Mouse (Mus musculus): ENCODE measurements around the gene Stac3. TPM values are rescaled to one million over a fixed set of nuclear protein-coding genes. Genes with fewer than 3 reads are reported as not detected.

Stac3 gene
- polyA plus RNA-seq, 1 experiment from 2014 or later = 22.7 TPM

DNA sequence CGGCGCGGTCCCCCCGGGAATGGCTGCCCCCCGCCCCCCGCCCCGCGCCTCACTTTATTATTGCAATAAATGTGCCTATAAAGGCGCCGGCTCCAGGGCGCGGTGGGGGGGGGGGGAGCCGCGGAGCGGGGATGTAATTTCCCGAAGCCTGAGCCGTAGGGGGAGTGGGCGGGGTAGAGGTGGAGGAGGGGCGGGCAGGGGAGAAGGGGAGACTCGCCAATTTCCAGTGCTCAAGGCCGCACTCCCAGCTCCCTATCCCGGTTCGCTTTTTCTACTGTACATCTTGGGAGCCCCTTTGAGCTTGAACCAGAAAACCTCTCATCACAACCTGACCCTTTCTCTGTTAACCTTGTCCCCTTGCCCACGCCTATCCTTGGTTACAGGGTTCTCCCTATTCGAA is 29.5 kb downstream of the Stac3 start:
- Histone ChIP-seq H3K27me3 (peaks cover 99% of the 10 kb centered on the region), H3K4me3 (replicated peaks) (no peak overlapping the region), H3K36me3 (no peaks in the 10 kb centered on the region), H3K9me3 (replicated peaks) (no peaks in the 10 kb centered on the region), H3K9ac (no peak overlapping the region), H3K4me1 (peaks cover 68% of the 10 kb centered on the region), H3K27ac (replicated peaks) (no peak overlapping the region), H3K4me2 (replicated peaks) (peak overlapping the region; percentile 29; the same call in 1 of the 2 replicates)
- under 1% methylated on average over 21 of the region's 25 CpGs for WGBS
- ATAC-seq (ENCODE audit: insufficient number of reproducible peaks, low FRiP score, low TSS enrichment, low read depth) = no peak

DNA sequence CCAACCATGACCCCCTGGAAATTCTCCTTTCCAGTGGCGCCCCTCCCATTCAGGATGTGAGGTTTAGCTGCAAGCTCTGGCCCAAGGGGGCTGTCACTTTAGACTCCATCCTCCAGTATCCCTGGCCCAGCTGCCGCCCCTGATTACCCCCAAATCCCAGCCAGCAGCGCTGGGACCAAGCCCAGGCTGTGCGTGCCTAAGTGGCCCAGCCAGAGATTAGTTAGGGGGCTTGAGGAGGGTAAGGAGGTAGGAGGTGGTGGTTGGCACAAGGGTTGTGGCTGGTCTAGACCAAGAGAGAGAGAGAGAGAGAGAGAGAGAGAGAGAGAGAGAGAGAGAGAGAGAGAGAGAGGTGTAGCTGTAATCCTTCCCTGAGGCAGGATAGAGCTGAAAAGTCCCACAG is 30.1 kb downstream of the Stac3 start:
- Histone ChIP-seq H3K27me3 (peaks cover 99% of the 10 kb centered on the region), H3K4me3 (replicated peaks) (no peak overlapping the region), H3K9me3 (replicated peaks) (no peaks in the 10 kb centered on the region), H3K4me1 (peaks cover 62% of the 10 kb centered on the region), H3K4me2 (replicated peaks) (no peak overlapping the region; the same call in 1 of the 2 replicates), H3K27ac (replicated peaks) (no peak overlapping the region), H3K9ac (no peak overlapping the region), H3K36me3 (no peaks in the 10 kb centered on the region)
- ATAC-seq (ENCODE audit: insufficient number of reproducible peaks, low FRiP score, low TSS enrichment, low read depth) = no peak
- 7% methylated on average over 4 of the region's 4 CpGs for WGBS

DNA sequence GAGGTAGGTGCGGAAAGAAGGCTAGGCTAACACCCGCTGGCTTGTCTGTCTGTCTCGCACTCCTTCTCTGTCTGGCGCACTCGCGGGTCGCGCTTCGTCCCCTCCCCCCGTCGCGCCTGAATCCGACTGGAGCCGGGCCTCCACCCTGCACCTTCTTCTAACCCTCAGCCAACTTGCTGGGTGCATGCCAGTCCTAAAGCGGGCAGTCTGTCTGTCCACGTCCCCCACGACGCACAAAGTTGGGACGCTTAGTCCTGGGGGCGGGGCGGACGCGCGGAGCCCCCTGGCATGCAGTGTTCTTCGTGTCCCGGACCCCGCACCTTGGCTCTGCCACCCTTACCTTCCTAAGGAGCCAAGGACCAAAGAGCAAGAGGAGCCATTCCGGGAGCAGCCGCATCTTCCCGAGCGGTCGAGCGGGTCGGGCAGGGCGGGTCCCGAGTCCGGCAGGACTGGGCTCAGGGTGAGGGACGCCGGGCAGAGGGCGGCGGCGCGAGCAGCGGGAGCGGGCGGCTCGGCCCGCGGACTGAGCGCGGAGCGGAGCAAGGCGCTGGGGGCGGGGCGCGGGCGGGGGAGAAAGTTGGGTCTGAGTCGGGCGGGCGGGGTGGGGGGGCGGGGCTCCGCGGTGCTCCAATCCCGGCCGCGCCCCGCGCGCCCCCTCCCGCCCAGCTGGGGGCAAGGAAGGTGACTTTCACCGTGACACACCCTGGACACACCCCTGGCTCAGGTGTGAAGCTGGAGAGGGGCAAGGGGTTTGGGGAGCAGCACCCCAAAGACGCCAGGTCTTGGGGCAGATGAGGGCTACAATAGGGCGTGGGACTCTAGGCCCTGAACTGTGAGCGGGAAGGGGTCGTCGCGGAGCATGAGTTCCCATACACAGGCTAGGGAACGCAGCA is 32.8 kb downstream of the Stac3 start, which contains the start of gene Nxph4:
TSS of gene Nxph4 (minus strand) at position 524 of the 893 bp plus-strand sequence.
- WGBS = under 1% methylated on average over 75 of the region's 78 CpGs
- ATAC-seq (ENCODE audit: insufficient number of reproducible peaks, low FRiP score, low TSS enrichment, low read depth) = no peak
- Histone ChIP-seq H3K4me2 (replicated peaks) (peak within 1 kb of the TSS; percentile 97), H3K9me3 (replicated peaks) (no peaks in the 10 kb centered on the region), H3K4me1 (peaks cover 44% of the 10 kb centered on the region), H3K36me3 (peaks cover 12% of the 10 kb centered on the region), H3K4me3 (replicated peaks) (peak within 1 kb of the TSS; percentile 50), H3K27ac (replicated peaks) (no peak within 1 kb of the TSS), H3K9ac (peak within 1 kb of the TSS; percentile 40), H3K27me3 (peaks cover 77% of the 10 kb centered on the region)

DNA sequence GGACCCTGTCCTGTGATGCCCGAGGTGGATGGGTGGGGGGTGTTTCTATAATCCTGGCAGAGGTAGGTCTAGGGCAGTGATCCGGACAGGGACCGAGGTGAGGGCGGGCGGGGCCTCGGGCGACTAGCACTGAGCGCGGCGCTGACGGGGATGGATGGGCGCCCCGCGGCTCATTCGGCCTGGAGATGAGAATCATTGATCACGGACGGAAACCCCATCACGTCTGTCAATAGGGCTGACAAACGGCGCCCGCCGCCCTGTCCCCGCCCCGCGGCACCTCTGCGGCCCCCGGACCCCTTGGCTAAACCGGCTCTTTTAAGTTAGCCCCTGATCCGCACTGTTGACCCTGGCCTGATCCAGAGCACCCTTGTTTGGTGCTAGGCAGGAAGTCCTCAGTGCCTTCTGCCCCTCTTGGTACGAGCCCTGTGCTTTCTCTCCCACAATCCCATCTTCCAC is 33.5 kb downstream of the Stac3 start:
- Histone ChIP-seq H3K27ac (replicated peaks) (no peak overlapping the region), H3K4me1 (peaks cover 41% of the 10 kb centered on the region), H3K4me2 (replicated peaks) (peak overlapping the region; percentile 97), H3K9ac (no peak overlapping the region), H3K27me3 (peaks cover 70% of the 10 kb centered on the region), H3K4me3 (replicated peaks) (peak overlapping the region; percentile 50), H3K36me3 (peaks cover 19% of the 10 kb centered on the region), H3K9me3 (replicated peaks) (no peaks in the 10 kb centered on the region)
- WGBS = under 1% methylated on average over 30 of the region's 30 CpGs
- ATAC-seq (ENCODE audit: insufficient number of reproducible peaks, low FRiP score, low TSS enrichment, low read depth) = no peak

DNA sequence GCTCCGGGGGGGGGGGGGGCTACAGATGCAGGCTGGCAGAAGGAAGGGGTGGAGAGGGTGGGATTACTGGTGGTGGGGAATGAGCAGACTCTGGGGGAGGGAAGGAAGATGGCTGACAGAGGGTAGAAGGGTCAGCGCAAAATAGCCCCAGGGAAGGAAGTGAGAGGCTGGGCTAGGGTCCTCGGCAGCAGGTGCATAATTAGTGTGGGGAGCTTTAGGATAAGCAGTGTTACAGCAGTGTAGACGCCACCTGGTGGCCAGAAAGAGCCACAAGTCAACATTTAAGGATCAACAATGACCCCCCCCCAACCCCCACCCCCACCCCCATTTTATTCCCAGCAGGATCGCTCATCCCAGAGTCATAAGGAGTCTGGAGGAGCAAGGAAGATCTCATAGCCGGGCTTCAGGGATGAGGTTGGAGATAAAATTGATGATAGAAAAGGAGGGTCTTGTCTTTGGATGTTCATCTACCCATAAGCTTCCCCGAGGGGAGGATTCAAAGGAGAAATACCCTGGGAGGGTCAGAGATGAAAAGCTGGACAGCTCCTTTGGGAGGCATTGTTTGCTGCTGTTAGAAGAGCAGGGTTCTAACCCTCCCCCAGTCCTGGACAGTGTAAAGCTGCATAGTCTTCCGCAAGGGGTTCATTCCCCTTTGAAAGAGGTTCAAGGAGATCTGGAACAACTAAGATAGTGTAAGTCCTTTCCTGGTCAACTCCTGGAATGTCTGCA is 35.3 kb downstream of the Stac3 start:
- peaks cover 35% of the 10 kb centered on the region for H3K36me3 ChIP-seq
- no peak overlapping the region for H3K27ac ChIP-seq (replicated peaks)
- ATAC-seq (ENCODE audit: insufficient number of reproducible peaks, low FRiP score, low TSS enrichment, low read depth) = no peak
- H3K9me3 ChIP-seq (replicated peaks) = no peaks in the 10 kb centered on the region
- 7% methylated on average over 8 of the region's 8 CpGs for WGBS
- H3K4me1 ChIP-seq = peaks cover 30% of the 10 kb centered on the region
- no peak overlapping the region for H3K4me3 ChIP-seq (replicated peaks)
- H3K9ac ChIP-seq = no peak overlapping the region
- no peak overlapping the region for H3K4me2 ChIP-seq (replicated peaks)
- peaks cover 52% of the 10 kb centered on the region for H3K27me3 ChIP-seq

DNA sequence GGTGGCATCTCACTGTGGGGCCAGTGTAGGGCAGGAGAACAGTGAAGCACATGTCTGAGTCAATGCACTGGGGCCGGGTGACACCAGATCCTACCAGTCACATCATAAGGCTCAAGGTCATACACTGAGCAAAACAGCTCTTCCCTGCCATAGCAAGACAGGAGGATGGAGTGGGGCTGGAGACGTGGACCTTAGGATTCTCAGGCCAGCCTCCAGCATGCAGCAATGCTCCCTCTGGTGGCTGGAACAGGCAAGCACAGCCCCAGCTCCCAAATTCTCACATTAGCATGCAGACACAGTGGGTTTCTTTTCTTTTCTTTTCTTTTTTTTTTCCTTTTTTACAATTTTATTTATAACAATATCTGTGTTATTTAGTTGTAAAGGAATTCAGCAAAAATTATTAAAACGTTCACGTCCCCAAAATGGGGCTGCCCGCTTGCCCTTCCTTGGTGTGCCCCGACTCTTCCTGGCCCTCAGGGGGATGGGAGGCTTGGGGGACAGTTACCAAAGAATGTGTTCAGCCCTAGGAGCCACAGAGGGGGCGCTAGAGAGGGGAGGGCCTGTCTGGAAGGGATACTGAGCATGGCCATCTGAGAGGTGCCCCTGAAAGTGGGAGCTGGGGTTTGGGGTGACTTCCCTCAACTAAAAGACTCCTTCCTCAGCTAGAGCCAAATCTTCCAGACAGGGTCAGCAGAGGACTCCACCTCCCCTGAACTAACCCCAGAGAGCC is 36.5 kb downstream of the Stac3 start:
- 0 out of 2 replicates have a peak, but pooled peaks have one; percentile 13 for ATAC-seq (ENCODE audit: insufficient number of reproducible peaks, low FRiP score, low TSS enrichment, low read depth)
- Histone ChIP-seq H3K36me3 (peaks cover 48% of the 10 kb centered on the region), H3K9me3 (replicated peaks) (no peaks in the 10 kb centered on the region), H3K9ac (no peak overlapping the region), H3K27ac (replicated peaks) (no peak overlapping the region), H3K27me3 (peaks cover 40% of the 10 kb centered on the region), H3K4me2 (replicated peaks) (no peak overlapping the region), H3K4me3 (replicated peaks) (no peak overlapping the region), H3K4me1 (peaks cover 21% of the 10 kb centered on the region)
- WGBS = 23% methylated on average over 7 of the region's 7 CpGs

DNA sequence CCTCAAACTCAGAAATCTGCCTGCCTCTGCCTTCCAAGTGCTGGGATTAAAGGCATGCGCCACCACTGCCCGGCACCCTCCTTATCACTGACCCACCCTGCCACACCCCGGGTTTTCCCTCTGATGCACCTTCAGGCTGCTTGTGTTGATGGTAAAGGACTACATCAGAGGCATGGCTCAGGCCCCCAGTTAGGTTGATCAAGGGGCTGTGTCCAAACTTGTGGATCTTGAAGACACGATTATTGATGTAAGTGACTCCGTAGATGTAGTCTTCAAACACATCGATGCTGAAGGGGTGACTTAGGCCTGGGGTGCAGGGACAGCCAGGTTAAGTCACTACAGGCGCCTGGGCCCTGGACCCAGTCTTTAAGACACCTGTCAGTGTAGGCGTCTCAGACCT is 40.0 kb downstream of the Stac3 start:
- H3K36me3 ChIP-seq = peaks cover 83% of the 10 kb centered on the region
- H3K4me3 ChIP-seq (replicated peaks) = no peak overlapping the region
- peaks cover 6% of the 10 kb centered on the region for H3K27me3 ChIP-seq
- no peaks in the 10 kb centered on the region for H3K4me1 ChIP-seq
- H3K9me3 ChIP-seq (replicated peaks) = no peaks in the 10 kb centered on the region
- no peak overlapping the region for H3K9ac ChIP-seq
- H3K27ac ChIP-seq (replicated peaks) = no peak overlapping the region
- no peak overlapping the region for H3K4me2 ChIP-seq (replicated peaks)
- WGBS = 94% methylated on average over 8 of the region's 8 CpGs
- ATAC-seq (ENCODE audit: insufficient number of reproducible peaks, low FRiP score, low TSS enrichment, low read depth) = no peak

DNA sequence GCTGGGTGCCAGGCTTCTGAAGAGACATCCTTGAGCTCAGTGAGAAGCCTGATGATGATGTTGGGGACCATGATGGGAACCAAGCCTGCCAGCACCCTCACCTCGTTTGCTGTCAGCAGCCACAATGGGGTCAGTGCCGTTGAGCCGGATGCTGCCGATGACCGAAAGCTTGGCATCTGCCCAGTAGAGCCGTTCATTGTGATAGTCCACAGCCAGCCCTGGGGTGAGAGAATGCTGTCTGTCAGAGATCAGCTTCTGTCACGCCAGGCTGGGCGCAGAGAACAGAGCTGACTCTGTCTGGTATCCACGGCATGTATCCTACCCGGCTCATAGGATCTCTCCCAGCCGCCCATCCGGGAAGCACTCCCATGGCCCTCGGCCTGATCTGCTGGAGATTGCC is 40.6 kb downstream of the Stac3 start:
- WGBS = 78% methylated on average over 13 of the region's 13 CpGs
- no peak overlapping the region for H3K4me2 ChIP-seq (replicated peaks)
- ATAC-seq (ENCODE audit: insufficient number of reproducible peaks, low FRiP score, low TSS enrichment, low read depth) = no peak
- H3K4me1 ChIP-seq = no peaks in the 10 kb centered on the region
- H3K9me3 ChIP-seq (replicated peaks) = no peaks in the 10 kb centered on the region
- peaks cover 89% of the 10 kb centered on the region for H3K36me3 ChIP-seq
- H3K27ac ChIP-seq (replicated peaks) = no peak overlapping the region
- H3K9ac ChIP-seq = no peak overlapping the region
- no peak overlapping the region for H3K4me3 ChIP-seq (replicated peaks)
- no peaks in the 10 kb centered on the region; the same call in 1 of the 2 replicates for H3K27me3 ChIP-seq

DNA sequence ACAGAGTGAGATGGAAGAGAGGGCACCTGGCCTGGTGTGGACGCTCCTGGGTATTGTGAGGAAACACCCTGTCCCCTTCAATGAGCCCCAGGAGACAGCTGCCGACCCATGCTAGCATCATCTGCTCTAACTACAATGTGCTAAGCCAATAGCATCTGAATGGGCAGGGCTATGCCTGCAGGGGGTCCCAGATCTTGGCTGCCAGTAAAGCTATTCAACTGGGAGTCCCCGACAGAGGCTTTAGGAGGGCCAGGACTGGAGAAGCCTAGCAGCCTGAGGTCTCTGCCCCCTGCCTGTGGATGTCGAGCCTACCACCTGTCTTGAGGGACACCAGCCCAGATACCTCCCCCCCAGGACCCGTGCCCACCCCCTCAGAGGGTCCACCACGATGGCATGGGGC is 41.2 kb downstream of the Stac3 start:
- ATAC-seq (ENCODE audit: insufficient number of reproducible peaks, low FRiP score, low TSS enrichment, low read depth) = no peak
- peaks cover 95% of the 10 kb centered on the region for H3K36me3 ChIP-seq
- H3K4me2 ChIP-seq (replicated peaks) = no peak overlapping the region
- H3K9ac ChIP-seq = no peak overlapping the region
- 55% methylated on average over 6 of the region's 6 CpGs for WGBS
- H3K27me3 ChIP-seq = no peaks in the 10 kb centered on the region
- H3K4me3 ChIP-seq (replicated peaks) = no peak overlapping the region
- H3K9me3 ChIP-seq (replicated peaks) = no peaks in the 10 kb centered on the region
- no peaks in the 10 kb centered on the region for H3K4me1 ChIP-seq
- no peak overlapping the region for H3K27ac ChIP-seq (replicated peaks)

DNA sequence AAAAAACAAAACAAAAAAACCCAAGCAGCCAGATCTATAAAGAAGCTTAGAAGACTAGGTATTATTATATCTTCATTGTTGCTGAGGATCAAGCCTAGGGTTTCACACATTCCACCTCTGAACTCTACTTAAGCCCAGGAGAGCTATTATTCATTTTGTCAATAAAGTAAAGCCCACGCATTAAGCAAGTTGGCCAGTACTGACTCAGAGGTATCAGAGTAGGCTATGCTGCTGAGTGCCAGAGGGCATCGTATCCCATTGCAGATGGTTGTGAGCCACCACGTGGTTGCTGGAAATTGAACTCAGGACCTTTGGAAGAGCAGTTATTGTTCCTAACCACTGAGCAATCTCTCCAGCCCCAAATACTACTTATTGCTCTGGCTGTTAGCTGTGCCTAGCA is 42.4 kb downstream of the Stac3 start:
- Histone ChIP-seq H3K9ac (no peak overlapping the region), H3K36me3 (peaks cover 99% of the 10 kb centered on the region), H3K9me3 (replicated peaks) (no peaks in the 10 kb centered on the region), H3K4me2 (replicated peaks) (no peak overlapping the region), H3K4me3 (replicated peaks) (no peak overlapping the region), H3K27ac (replicated peaks) (no peak overlapping the region), H3K4me1 (no peaks in the 10 kb centered on the region), H3K27me3 (no peaks in the 10 kb centered on the region)
- 65% methylated on average over 3 of the region's 3 CpGs for WGBS
- ATAC-seq (ENCODE audit: insufficient number of reproducible peaks, low FRiP score, low TSS enrichment, low read depth) = no peak

DNA sequence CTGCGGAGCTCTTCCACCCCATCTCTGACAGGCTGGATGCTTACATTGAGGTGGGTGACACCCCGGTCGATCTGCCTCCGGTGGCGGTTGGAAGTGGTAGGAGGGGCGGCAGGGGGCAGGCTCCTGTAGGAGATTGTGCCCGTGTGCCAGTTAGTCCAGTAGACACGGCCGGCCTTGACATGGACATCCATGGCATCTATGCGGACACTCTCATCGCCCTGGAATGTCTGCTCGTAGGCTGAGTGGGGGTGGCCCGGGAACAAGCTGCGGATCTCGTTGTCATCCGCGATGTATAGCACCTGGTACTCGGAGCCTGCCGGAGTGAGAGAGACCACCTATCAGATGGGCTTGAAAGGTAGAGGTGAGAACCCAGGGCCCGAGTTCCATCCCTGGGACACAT is 42.9 kb downstream of the Stac3 start:
- H3K36me3 ChIP-seq = peaks cover 99% of the 10 kb centered on the region
- no peak overlapping the region for H3K27ac ChIP-seq (replicated peaks)
- no peaks in the 10 kb centered on the region for H3K27me3 ChIP-seq

More for the DNA sequence above, 42.9 kb downstream of the Stac3 start:
- no peak overlapping the region for H3K4me3 ChIP-seq (replicated peaks)
- H3K4me1 ChIP-seq = no peaks in the 10 kb centered on the region
- 92% methylated on average over 20 of the region's 20 CpGs for WGBS
- H3K4me2 ChIP-seq (replicated peaks) = no peak overlapping the region
- no peak overlapping the region for H3K9ac ChIP-seq
- ATAC-seq (ENCODE audit: insufficient number of reproducible peaks, low FRiP score, low TSS enrichment, low read depth) = no peak
- H3K9me3 ChIP-seq (replicated peaks) = no peaks in the 10 kb centered on the region
